Mouse (Mus musculus): ENCODE data around the gene Gm37240.

Gm37240 gene

GRCm38 (mm10) chr3:84753816-84754215, 1133.5 kb downstream of the Gm37240 start:
- no peak for DNase-seq (ENCODE audit: low spot score)

- DNase-seq (ENCODE audit: low spot score) = no peak
Measured at GRCm38 (mm10) chr3:84749222-84749621, 1138.1 kb downstream of the Gm37240 start.

- no peak for DNase-seq (ENCODE audit: low spot score)
Measured at GRCm38 (mm10) chr3:84748139-84748538, 1139.2 kb downstream of the Gm37240 start.

GRCm38 (mm10) chr3:84745537-84746189, 1141.7 kb downstream of the Gm37240 start:
- peak; percentile 75 for DNase-seq (ENCODE audit: low spot score)

GRCm38 (mm10) chr3:84744707-84745106, 1142.6 kb downstream of the Gm37240 start:
- DNase-seq (ENCODE audit: low spot score) = peak; percentile 30

- DNase-seq (ENCODE audit: low spot score) = no peak
Measured at GRCm38 (mm10) chr3:84740050-84740596, 1147.2 kb downstream of the Gm37240 start.

- DNase-seq (ENCODE audit: low spot score) = no peak
Measured at GRCm38 (mm10) chr3:84737137-84737536, 1150.2 kb downstream of the Gm37240 start.

- DNase-seq (ENCODE audit: low spot score) = peak; percentile 58
Measured at GRCm38 (mm10) chr3:84735716-84736115, 1151.6 kb downstream of the Gm37240 start.

GRCm38 (mm10) chr3:84732516-84732915, 1154.8 kb downstream of the Gm37240 start:
- DNase-seq (ENCODE audit: low spot score) = no peak

- no peak for DNase-seq (ENCODE audit: low spot score)
Measured at GRCm38 (mm10) chr3:84732016-84732502, 1155.3 kb downstream of the Gm37240 start.

GRCm38 (mm10) chr3:84731403-84732015, 1155.8 kb downstream of the Gm37240 start:
- no peak for DNase-seq (ENCODE audit: low spot score)

- no peak for DNase-seq (ENCODE audit: low spot score)
Measured at GRCm38 (mm10) chr3:84731003-84731402, 1156.3 kb downstream of the Gm37240 start.

- no peak for DNase-seq (ENCODE audit: low spot score)
Measured at GRCm38 (mm10) chr3:84729806-84730205, 1157.5 kb downstream of the Gm37240 start.

GRCm38 (mm10) chr3:84723996-84724395, 1163.3 kb downstream of the Gm37240 start:
- DNase-seq (ENCODE audit: low spot score) = no peak

GRCm38 (mm10) chr3:84722680-84723079, 1164.6 kb downstream of the Gm37240 start:
- no peak for DNase-seq (ENCODE audit: low spot score)

GRCm38 (mm10) chr3:84715073-84715768, 1172.1 kb downstream of the Gm37240 start:
- DNase-seq (ENCODE audit: low spot score) = no peak

- no peak for DNase-seq (ENCODE audit: low spot score)
Measured at GRCm38 (mm10) chr3:84712941-84713340, 1174.4 kb downstream of the Gm37240 start.

GRCm38 (mm10) chr3:84710723-84711122, 1176.6 kb downstream of the Gm37240 start:
- DNase-seq (ENCODE audit: low spot score) = no peak

GRCm38 (mm10) chr3:84709967-84710366, 1177.4 kb downstream of the Gm37240 start:
- no peak for DNase-seq (ENCODE audit: low spot score)

- DNase-seq (ENCODE audit: low spot score) = no peak
Measured at GRCm38 (mm10) chr3:84709100-84709499, 1178.2 kb downstream of the Gm37240 start.

- DNase-seq (ENCODE audit: low spot score) = no peak
Measured at GRCm38 (mm10) chr3:84708469-84708868, 1178.8 kb downstream of the Gm37240 start.

GRCm38 (mm10) chr3:84705224-84705623, 1182.1 kb downstream of the Gm37240 start:
- DNase-seq (ENCODE audit: low spot score) = no peak

Measured in MN1 (cell line).